Mouse (Mus musculus) layer of hippocampus, adult 2 months (tissue): Measurements from ENCODE around the gene Rabac1. TPM values are rescaled to one million over a fixed set of nuclear protein-coding genes. Genes with fewer than 3 reads are reported as not detected.

Source experiments
- DNase-seq, 2 experiments: peaks; one replicate each; pipeline ENCODE4 v3.0.0; 2022; ENCODE audit warnings: low spot score in 2 of 2
- H3K27ac ChIP-seq: fragments of 200-600 bp; 2 replicates; pipeline ENCODE4 v1.8.1; 2022
- H3K4me3 ChIP-seq: fragments of 200-600 bp; 2 replicates; pipeline ENCODE4 v1.8.1; 2022; ENCODE audit warnings: mild to moderate bottlenecking
- CTCF ChIP-seq: fragments of 200-600 bp; conservative IDR thresholded peaks from 2 replicates; pipeline ENCODE4 v1.8.1; 2022; ENCODE audit warnings: antibody characterized with exemption, mild to moderate bottlenecking, moderate library complexity
- total RNA-seq, 2 experiments: library from RNA; stranded (reverse); gene quantifications; 2 replicates each; pipeline ENCODE4 v1.2.3; 2021

Rabac1 gene
- total RNA-seq, 2 experiments from 2014 or later = 275 to 315 TPM

DNA sequence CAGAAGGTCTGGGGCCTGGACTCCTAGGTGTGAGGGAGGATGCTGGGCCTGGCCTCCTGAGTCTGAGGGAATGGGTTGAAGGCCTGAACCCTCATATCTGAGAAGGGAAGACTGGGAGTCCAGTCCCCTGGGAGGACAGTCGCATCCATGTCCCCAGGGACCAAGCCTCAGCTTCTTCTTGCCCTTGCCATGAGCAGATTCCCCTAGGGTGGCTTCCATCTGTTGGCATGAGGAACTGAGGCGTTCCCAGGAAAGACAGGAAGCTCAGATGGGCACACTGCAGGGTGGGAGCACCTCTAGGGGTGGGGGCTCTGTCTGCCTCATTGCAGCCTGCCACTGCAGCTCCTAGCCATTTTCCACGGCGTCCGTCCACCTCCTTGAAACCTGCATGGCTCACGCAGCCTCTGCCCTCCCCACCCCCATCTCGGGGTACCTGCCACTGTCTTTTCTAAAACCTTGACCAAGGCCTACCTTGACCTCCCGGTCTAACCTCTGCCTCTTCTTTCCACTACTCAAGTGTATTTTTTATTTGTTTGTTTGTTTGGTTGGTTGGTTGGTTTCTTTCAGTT, 31.4 kb upstream of the Rabac1 start:
- Histone ChIP-seq H3K27ac (peak overlapping the region; percentile 99), H3K4me3 (peak overlapping the region; percentile 84)
- no peak for TF ChIP-seq CTCF
- no peak for DNase-seq

GRCm38 (mm10) chr7:25003291-25003690, 30.7 kb upstream of the Rabac1 start:
- TF ChIP-seq CTCF = no peak
- peak overlapping the region; percentile 84 for H3K4me3 ChIP-seq
- H3K27ac ChIP-seq = peak overlapping the region; percentile 99
- DNase-seq = no peak

DNA sequence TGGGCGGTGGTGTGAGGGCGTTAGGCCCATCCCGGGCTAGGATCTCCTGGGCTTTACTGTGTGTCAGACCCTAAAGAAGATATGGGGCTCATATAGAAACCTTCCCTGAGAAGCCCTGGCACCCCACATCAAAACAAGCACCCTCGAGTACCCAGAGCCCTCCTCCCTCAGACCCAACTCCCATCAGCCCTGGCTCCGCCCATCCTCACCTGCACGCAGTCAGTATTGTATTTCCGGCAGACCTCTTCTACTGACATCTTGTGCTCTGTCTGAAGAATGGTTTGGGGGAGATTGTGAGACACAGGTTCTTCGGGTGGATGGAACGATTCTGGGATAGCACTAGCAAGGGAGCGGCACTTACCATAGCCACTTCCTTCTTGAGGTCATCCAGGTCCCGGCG, 28.2 kb upstream of the Rabac1 start:
- no peak for DNase-seq
- Histone ChIP-seq H3K4me3 (peak overlapping the region; percentile 0; the same call in 1 of the 2 replicates), H3K27ac (peak overlapping the region; percentile 23; the same call in 1 of the 2 replicates)
- no peak for TF ChIP-seq CTCF

DNA sequence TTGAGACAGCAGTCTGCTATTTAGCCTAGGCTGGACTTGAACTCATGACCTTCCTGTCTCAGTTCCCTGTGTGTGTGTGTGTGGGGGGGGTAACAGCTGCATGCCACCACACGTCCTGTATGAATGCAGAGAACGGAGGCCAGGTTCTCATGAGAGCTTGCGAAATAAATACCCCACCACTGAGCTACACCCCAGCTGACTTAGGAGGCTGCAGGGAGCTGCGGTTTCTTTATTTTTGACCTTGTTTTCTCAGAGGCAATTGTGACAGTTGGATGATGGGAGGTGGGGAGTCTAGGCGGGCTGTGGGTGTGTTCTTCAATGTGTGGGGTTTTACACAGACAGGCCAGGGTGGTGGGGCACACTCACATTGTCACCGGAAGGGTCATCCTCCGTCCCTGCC, 27.7 kb upstream of the Rabac1 start:
- Histone ChIP-seq H3K27ac (peak overlapping the region; percentile 23; the same call in 1 of the 2 replicates), H3K4me3 (no peak overlapping the region; the same call in 1 of the 2 replicates)
- TF ChIP-seq CTCF = no peak
- no peak for DNase-seq

DNA sequence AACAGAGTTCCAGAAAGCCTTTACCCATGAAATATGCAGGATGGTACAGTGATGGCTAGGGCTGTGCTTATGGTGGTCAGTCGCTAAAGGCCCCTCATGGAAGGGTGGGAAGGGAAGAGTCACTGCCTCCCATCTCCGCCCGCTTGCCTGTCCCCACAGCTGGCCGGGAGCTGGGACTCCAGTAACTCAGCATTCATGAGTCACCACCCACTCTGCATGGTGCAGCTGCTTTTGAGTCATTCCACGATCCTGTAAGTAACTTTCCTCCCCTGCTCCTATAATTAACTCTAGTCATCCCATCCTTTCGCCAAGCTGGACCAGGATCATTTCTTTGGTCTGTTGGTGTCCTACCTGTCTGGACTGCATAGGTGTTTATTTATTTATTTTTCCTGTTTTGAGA, 20.5 kb upstream of the Rabac1 start:
- Histone ChIP-seq H3K27ac (no peak overlapping the region; the same call in 1 of the 2 replicates), H3K4me3 (no peak overlapping the region)
- DNase-seq = no peak
- no peak for TF ChIP-seq CTCF

DNA sequence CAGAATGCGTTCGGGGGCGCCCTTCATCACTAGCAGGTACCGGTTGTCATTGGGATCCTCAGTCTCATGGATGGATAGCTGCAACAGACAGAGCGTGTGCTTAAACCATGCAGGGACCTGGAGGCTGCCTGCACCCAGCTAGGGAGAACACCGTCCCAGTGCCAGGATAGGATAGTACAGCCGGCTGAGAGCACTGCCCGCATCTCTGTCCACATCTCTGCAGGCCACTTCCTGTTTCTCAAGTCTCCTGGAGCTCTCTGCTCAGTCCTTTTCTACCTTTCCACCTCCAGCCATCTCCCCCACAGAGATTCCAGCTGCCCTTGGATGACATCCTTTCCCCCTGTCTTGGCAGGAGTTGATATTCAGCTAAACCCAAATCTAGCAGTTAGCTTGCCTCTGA, 17.9 kb upstream of the Rabac1 start:
- no peak overlapping the region for H3K27ac ChIP-seq
- no peak for DNase-seq

GRCm38 (mm10) chr7:24987941-24988340, 15.4 kb upstream of the Rabac1 start:
- DNase-seq = no peak
- no peak for TF ChIP-seq CTCF
- no peak overlapping the region for H3K4me3 ChIP-seq
- no peak overlapping the region for H3K27ac ChIP-seq

More for the DNA sequence above, 17.9 kb upstream of the Rabac1 start:
- TF ChIP-seq CTCF = no peak
- H3K4me3 ChIP-seq = no peak overlapping the region

DNA sequence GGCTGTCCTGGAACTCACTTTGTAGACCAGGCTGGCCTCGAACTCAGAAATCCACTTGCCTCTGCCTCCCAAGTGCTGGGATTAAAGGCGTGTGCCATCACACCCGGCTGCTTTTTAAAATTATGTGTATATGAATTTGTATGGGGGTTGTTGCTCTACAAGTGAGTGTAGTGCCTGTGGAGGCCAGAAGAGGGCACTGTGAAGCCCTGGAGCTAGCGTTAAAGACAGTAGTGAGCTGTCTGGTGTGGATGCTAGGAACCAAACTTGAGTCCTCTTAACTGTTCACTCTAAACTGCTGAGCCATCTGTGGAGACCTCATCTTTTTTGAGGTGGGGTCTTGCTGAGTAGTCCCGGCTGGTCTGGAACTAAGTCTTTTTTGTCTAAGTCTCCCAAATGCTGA, 13.2 kb upstream of the Rabac1 start:
- peak; percentile 75 for TF ChIP-seq CTCF
- no peak for DNase-seq
- Histone ChIP-seq H3K27ac (no peak overlapping the region), H3K4me3 (no peak overlapping the region)

- no peak overlapping the region for H3K27ac ChIP-seq
- no peak for DNase-seq
- TF ChIP-seq CTCF = peak; percentile 67
- no peak overlapping the region for H3K4me3 ChIP-seq
Measured at GRCm38 (mm10) chr7:24984307-24984706, 11.8 kb upstream of the Rabac1 start.

DNA sequence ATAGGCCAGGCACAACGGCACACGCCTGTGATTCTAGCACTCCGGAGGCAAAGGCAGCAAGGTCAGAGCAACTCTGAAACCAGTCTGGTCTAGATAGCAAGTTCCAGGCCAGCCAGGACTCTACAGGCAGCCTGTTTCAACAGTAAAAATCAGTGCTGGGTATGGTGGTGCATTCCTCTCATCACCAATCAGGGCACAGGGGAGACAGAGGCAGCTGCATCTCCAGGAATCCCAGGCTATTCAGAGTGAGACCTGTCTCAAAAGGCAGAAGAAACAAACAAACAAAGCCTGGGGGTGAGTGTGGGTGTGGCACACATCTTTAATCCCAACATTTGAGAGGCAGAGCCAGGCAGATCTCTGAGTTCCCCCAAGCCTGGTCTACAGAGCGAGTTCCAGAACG, 10.8 kb upstream of the Rabac1 start:
- Histone ChIP-seq H3K4me3 (no peak overlapping the region), H3K27ac (no peak overlapping the region)
- TF ChIP-seq CTCF = no peak
- no peak for DNase-seq

DNA sequence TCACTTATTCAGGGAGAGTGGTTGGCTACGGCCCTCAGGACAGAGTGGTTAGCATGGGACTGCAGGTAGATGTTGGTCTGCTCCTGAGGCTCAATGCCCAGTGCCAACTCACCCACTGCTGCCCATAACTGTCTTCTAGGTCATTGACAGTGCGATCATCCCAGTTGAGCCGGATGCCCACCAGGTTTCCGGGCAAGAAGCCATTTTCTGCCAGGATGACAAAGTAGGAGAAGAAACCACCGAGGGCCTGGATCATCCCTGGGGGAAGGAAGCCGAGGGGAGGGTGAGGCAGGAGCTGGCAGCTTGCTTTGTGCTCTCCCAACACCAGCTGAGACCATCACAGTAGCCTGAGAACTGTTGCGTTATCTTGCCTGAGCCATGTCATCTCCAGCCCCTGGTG, 7.9 kb upstream of the Rabac1 start:
- DNase-seq = no peak
- Histone ChIP-seq H3K4me3 (no peak overlapping the region), H3K27ac (peak overlapping the region; percentile 23; the same call in 1 of the 2 replicates)
- no peak for TF ChIP-seq CTCF

GRCm38 (mm10) chr7:24978781-24979180, 6.2 kb upstream of the Rabac1 start:
- TF ChIP-seq CTCF = no peak
- DNase-seq = no peak
- Histone ChIP-seq H3K27ac (no peak overlapping the region), H3K4me3 (no peak overlapping the region)

GRCm38 (mm10) chr7:24974893-24975595, 2.5 kb upstream of the Rabac1 start:
- Histone ChIP-seq H3K4me3 (no peak overlapping the region), H3K27ac (no peak overlapping the region)
- TF ChIP-seq CTCF = peak; percentile 93
- DNase-seq = peak in 1 of 2 experiments; percentile 60

GRCm38 (mm10) chr7:24973902-24974301, 1.3 kb upstream of the Rabac1 start:
- no peak overlapping the region for H3K4me3 ChIP-seq
- DNase-seq = no peak
- no peak for TF ChIP-seq CTCF
- H3K27ac ChIP-seq = no peak overlapping the region
